Mouse (Mus musculus) liver, adult 2 months (tissue): Measurements from ENCODE around the gene 1700003E16Rik.

Experiments used
- CTCF ChIP-seq: fragments of 200-500 bp; IDR thresholded peaks from 2 replicates; pipeline ENCODE4 v1.5.1; 2011; ENCODE audit warnings: low read depth, low read length, control low read depth
- POLR2A ChIP-seq: fragments of 200-500 bp; IDR thresholded peaks from 2 replicates; pipeline ENCODE4 v1.6.1; 2011; ENCODE audit warnings: low read length, control low read depth; ENCODE audit not compliant: insufficient read depth; ENCODE audit errors: extremely low read depth

- TF ChIP-seq POLR2A (no peak), CTCF (no peak)
These were observed 4.5 kb upstream of the 1700003E16Rik start for GRCm38 (mm10) chr6:83151721-83152120.
